Mouse (Mus musculus): ENCODE data around the gene Ddc. TPM values are rescaled to one million over a fixed set of nuclear protein-coding genes. Genes with fewer than 3 reads are reported as not detected.

Gene Ddc
- polyA plus RNA-seq, 1 experiment from 2014 or later, result 10.2 TPM

DNA sequence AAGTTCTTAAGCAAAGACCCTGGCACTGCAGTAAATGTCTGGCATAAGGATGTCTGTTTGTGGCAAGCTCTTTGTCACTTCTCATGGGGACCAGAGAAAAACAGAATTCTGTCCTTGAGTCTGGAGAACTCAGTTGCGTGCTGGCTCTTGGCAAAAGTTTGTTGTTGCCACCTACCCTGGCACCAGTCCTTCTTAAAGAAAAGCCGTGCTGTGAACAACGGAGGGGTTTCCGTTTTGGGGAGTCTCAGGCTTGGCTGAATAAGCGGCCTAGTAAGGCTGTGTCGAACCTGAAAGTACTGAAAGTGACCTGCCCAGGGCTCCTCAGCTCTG, 65.2 kb downstream of the Ddc start:
- peak overlapping the region; percentile 95 for H3K27ac ChIP-seq (replicated peaks; ENCODE audit: low read depth, low read length)
- no peak for ATAC-seq (ENCODE audit: insufficient number of reproducible peaks, low FRiP score, low TSS enrichment, low read depth)
- peaks cover 54% of the 10 kb centered on the region for H3K4me1 ChIP-seq (ENCODE audit: control insufficient read depth, insufficient read depth, low read length)
- H3K4me2 ChIP-seq (ENCODE audit: low read depth, severe bottlenecking), result no peak overlapping the region
- no peak overlapping the region for H3K4me3 ChIP-seq (ENCODE audit: low read depth, low read length)
- H3K27me3 ChIP-seq (ENCODE audit: control insufficient read depth, insufficient read depth, low read length), result no peaks in the 10 kb centered on the region
- WGBS, result 15% methylated on average over 6 of the region's 6 CpGs
- DNase-seq (ENCODE audit: low spot score), result no peak
- no peaks in the 10 kb centered on the region for H3K36me3 ChIP-seq (ENCODE audit: control insufficient read depth, insufficient read depth, low read length)
- no peak overlapping the region for H3K9ac ChIP-seq (ENCODE audit: low read length)
- no peaks in the 10 kb centered on the region for H3K9me3 ChIP-seq (ENCODE audit: control insufficient read depth, low read length)

- Histone ChIP-seq H3K9ac (ENCODE audit: low read length) (no peak overlapping the region), H3K4me1 (ENCODE audit: control insufficient read depth, insufficient read depth, low read length) (peaks cover 55% of the 10 kb centered on the region), H3K4me3 (ENCODE audit: low read depth, low read length) (no peak overlapping the region), H3K9me3 (ENCODE audit: control insufficient read depth, low read length) (no peaks in the 10 kb centered on the region), H3K4me2 (ENCODE audit: low read depth, severe bottlenecking) (no peak overlapping the region), H3K27me3 (ENCODE audit: control insufficient read depth, insufficient read depth, low read length) (no peaks in the 10 kb centered on the region), H3K27ac (replicated peaks; ENCODE audit: low read depth, low read length) (peak overlapping the region; percentile 95), H3K36me3 (ENCODE audit: control insufficient read depth, insufficient read depth, low read length) (no peaks in the 10 kb centered on the region)
- no peak for ATAC-seq (ENCODE audit: insufficient number of reproducible peaks, low FRiP score, low TSS enrichment, low read depth)
- under 1% methylated on average over 6 of the region's 6 CpGs for WGBS
- DNase-seq (ENCODE audit: low spot score), result peak; percentile 64
These were observed 65.8 kb downstream of the Ddc start for GRCm38 (mm10) chr11:11831940-11832754.

GRCm38 (mm10) chr11:11831526-11831925, 66.4 kb downstream of the Ddc start:
- H3K9me3 ChIP-seq (ENCODE audit: control insufficient read depth, low read length), result no peaks in the 10 kb centered on the region
- no peak overlapping the region for H3K4me3 ChIP-seq (ENCODE audit: low read depth, low read length)
- H3K4me1 ChIP-seq (ENCODE audit: control insufficient read depth, insufficient read depth, low read length), result peaks cover 54% of the 10 kb centered on the region
- no peak overlapping the region for H3K4me2 ChIP-seq (ENCODE audit: low read depth, severe bottlenecking)
- peak overlapping the region; percentile 95 for H3K27ac ChIP-seq (replicated peaks; ENCODE audit: low read depth, low read length)
- H3K27me3 ChIP-seq (ENCODE audit: control insufficient read depth, insufficient read depth, low read length), result no peaks in the 10 kb centered on the region
- WGBS, result 1% methylated on average over 6 of the region's 6 CpGs
- H3K36me3 ChIP-seq (ENCODE audit: control insufficient read depth, insufficient read depth, low read length), result no peaks in the 10 kb centered on the region
- no peak overlapping the region for H3K9ac ChIP-seq (ENCODE audit: low read length)
- DNase-seq (ENCODE audit: low spot score) (no peak), ATAC-seq (ENCODE audit: insufficient number of reproducible peaks, low FRiP score, low TSS enrichment, low read depth) (no peak)

GRCm38 (mm10) chr11:11830884-11831495, 67.0 kb downstream of the Ddc start:
- no peak for ATAC-seq (ENCODE audit: insufficient number of reproducible peaks, low FRiP score, low TSS enrichment, low read depth)
- no peak for DNase-seq (ENCODE audit: low spot score)
- H3K9ac ChIP-seq (ENCODE audit: low read length), result no peak overlapping the region
- no peaks in the 10 kb centered on the region for H3K9me3 ChIP-seq (ENCODE audit: control insufficient read depth, low read length)
- peak overlapping the region; percentile 96 for H3K27ac ChIP-seq (replicated peaks; ENCODE audit: low read depth, low read length)
- H3K4me1 ChIP-seq (ENCODE audit: control insufficient read depth, insufficient read depth, low read length), result peaks cover 49% of the 10 kb centered on the region
- H3K27me3 ChIP-seq (ENCODE audit: control insufficient read depth, insufficient read depth, low read length), result no peaks in the 10 kb centered on the region
- H3K36me3 ChIP-seq (ENCODE audit: control insufficient read depth, insufficient read depth, low read length), result no peaks in the 10 kb centered on the region
- H3K4me3 ChIP-seq (ENCODE audit: low read depth, low read length), result no peak overlapping the region
- 20% methylated on average over 12 of the region's 12 CpGs for WGBS
- peak overlapping the region; percentile 8; the same call in 1 of the 2 replicates for H3K4me2 ChIP-seq (ENCODE audit: low read depth, severe bottlenecking)

- peak overlapping the region; percentile 96 for H3K27ac ChIP-seq (replicated peaks; ENCODE audit: low read depth, low read length)
- no peaks in the 10 kb centered on the region for H3K27me3 ChIP-seq (ENCODE audit: control insufficient read depth, insufficient read depth, low read length)
- peak; percentile 68 for DNase-seq (ENCODE audit: low spot score)
- ATAC-seq (ENCODE audit: insufficient number of reproducible peaks, low FRiP score, low TSS enrichment, low read depth), result peak; percentile 44; the same call in 1 of the 2 replicates
- WGBS, result 24% methylated on average over 11 of the region's 11 CpGs
- H3K4me3 ChIP-seq (ENCODE audit: low read depth, low read length), result no peak overlapping the region
- H3K36me3 ChIP-seq (ENCODE audit: control insufficient read depth, insufficient read depth, low read length), result no peaks in the 10 kb centered on the region
- no peak overlapping the region for H3K4me2 ChIP-seq (ENCODE audit: low read depth, severe bottlenecking)
- H3K9me3 ChIP-seq (ENCODE audit: control insufficient read depth, low read length), result no peaks in the 10 kb centered on the region
- H3K9ac ChIP-seq (ENCODE audit: low read length), result peak overlapping the region; percentile 24; the same call in 1 of the 2 replicates
- peaks cover 55% of the 10 kb centered on the region for H3K4me1 ChIP-seq (ENCODE audit: control insufficient read depth, insufficient read depth, low read length)
These were observed 68.6 kb downstream of the Ddc start for GRCm38 (mm10) chr11:11829161-11830000.

DNA sequence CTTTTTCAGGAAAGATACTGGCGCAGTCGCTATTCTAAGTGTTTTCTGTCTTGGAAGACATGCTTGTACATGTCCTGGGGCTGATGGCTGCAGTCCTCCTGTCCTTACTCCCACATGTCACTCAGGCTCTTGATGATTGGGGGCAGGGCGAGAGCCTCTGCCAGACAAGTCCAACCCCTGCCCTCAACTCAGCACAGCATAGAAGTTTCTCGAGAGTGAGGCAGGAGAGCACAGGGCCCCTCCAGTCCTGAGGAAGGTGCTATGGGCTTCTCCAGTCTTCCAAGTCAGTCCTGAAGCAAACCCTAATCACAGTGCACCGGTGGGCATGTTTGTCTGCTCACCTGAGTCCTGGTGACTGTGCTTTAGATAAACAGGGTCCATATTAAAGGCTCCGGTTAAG, 69.2 kb downstream of the Ddc start:
- Histone ChIP-seq H3K27ac (replicated peaks; ENCODE audit: low read depth, low read length) (peak overlapping the region; percentile 96), H3K27me3 (ENCODE audit: control insufficient read depth, insufficient read depth, low read length) (no peaks in the 10 kb centered on the region), H3K4me1 (ENCODE audit: control insufficient read depth, insufficient read depth, low read length) (peaks cover 59% of the 10 kb centered on the region), H3K36me3 (ENCODE audit: control insufficient read depth, insufficient read depth, low read length) (no peaks in the 10 kb centered on the region), H3K9ac (ENCODE audit: low read length) (peak overlapping the region; percentile 1; the same call in 1 of the 2 replicates), H3K4me3 (ENCODE audit: low read depth, low read length) (no peak overlapping the region), H3K9me3 (ENCODE audit: control insufficient read depth, low read length) (no peaks in the 10 kb centered on the region), H3K4me2 (ENCODE audit: low read depth, severe bottlenecking) (no peak overlapping the region)
- 0 out of 2 replicates have a peak, but pooled peaks have one; percentile 37 for ATAC-seq (ENCODE audit: insufficient number of reproducible peaks, low FRiP score, low TSS enrichment, low read depth)
- DNase-seq (ENCODE audit: low spot score), result peak; percentile 66
- 19% methylated on average over 6 of the region's 6 CpGs for WGBS

DNA sequence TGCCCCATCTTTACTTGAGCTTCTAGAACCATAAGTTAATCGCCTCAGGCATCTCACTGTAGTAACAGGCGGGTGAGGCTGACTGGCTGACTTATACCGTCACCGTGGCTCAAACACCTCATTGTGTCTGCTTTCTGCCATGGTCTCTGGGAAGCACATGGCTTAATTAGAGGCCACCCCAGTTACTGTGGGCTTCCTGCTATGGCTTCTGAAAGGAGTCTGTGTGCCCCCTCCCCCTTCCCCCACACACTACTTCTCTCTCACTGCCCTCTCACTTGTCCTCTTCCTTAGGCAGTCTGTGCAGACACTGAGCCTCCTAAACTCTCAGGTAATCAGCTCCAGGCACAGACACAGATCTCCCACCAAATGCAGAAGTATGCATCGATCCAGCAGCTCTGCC, 69.7 kb downstream of the Ddc start:
- Histone ChIP-seq H3K9ac (ENCODE audit: low read length) (peak overlapping the region; percentile 27; the same call in 1 of the 2 replicates), H3K4me3 (ENCODE audit: low read depth, low read length) (no peak overlapping the region)

GRCm38 (mm10) chr11:11826475-11826874, 71.5 kb downstream of the Ddc start:
- Histone ChIP-seq H3K9me3 (ENCODE audit: control insufficient read depth, low read length) (no peaks in the 10 kb centered on the region), H3K27me3 (ENCODE audit: control insufficient read depth, insufficient read depth, low read length) (no peaks in the 10 kb centered on the region), H3K4me3 (ENCODE audit: low read depth, low read length) (no peak overlapping the region), H3K36me3 (ENCODE audit: control insufficient read depth, insufficient read depth, low read length) (no peaks in the 10 kb centered on the region), H3K4me2 (ENCODE audit: low read depth, severe bottlenecking) (no peak overlapping the region), H3K4me1 (ENCODE audit: control insufficient read depth, insufficient read depth, low read length) (peaks cover 54% of the 10 kb centered on the region), H3K27ac (replicated peaks; ENCODE audit: low read depth, low read length) (no peak overlapping the region), H3K9ac (ENCODE audit: low read length) (no peak overlapping the region)
- no peak for DNase-seq (ENCODE audit: low spot score)
- ATAC-seq (ENCODE audit: insufficient number of reproducible peaks, low FRiP score, low TSS enrichment, low read depth), result no peak

More for the DNA sequence above, 69.7 kb downstream of the Ddc start:
- Histone ChIP-seq H3K27ac (replicated peaks; ENCODE audit: low read depth, low read length) (peak overlapping the region; percentile 96), H3K9me3 (ENCODE audit: control insufficient read depth, low read length) (no peaks in the 10 kb centered on the region), H3K4me2 (ENCODE audit: low read depth, severe bottlenecking) (no peak overlapping the region), H3K4me1 (ENCODE audit: control insufficient read depth, insufficient read depth, low read length) (peaks cover 59% of the 10 kb centered on the region), H3K36me3 (ENCODE audit: control insufficient read depth, insufficient read depth, low read length) (no peaks in the 10 kb centered on the region), H3K27me3 (ENCODE audit: control insufficient read depth, insufficient read depth, low read length) (no peaks in the 10 kb centered on the region)
- peak; percentile 77 for DNase-seq (ENCODE audit: low spot score)
- peak; percentile 83 for ATAC-seq (ENCODE audit: insufficient number of reproducible peaks, low FRiP score, low TSS enrichment, low read depth)
- 12% methylated on average over 5 of the region's 5 CpGs for WGBS
